Mouse (Mus musculus) thymus, postnatal 14 days (tissue): ENCODE data around the gene Gm5414.

ENCODE experiments used
- DNase-seq: peaks from one replicate; pipeline ENCODE4 v3.0.0; 2021

The Gm5414 gene

GRCm38 (mm10) chr15:101627884-101628283 lies at the start of gene Gm5414:
Gene Gm5414 (minus strand): TSS chr15:101628188.
- no peak for DNase-seq

- no peak for DNase-seq
Observed at GRCm38 (mm10) chr15:101675978-101676377, 48.0 kb upstream of the Gm5414 start.

GRCm38 (mm10) chr15:101652736-101653265 lies 24.8 kb upstream of the Gm5414 start:
- DNase-seq: no peak

GRCm38 (mm10) chr15:101647280-101647679 lies 19.3 kb upstream of the Gm5414 start, which contains the start of gene Gm5478:
Gene Gm5478 (minus strand): TSS chr15:101647380.
- DNase-seq: no peak

GRCm38 (mm10) chr15:101599123-101599522 lies 28.9 kb downstream of the Gm5414 start:
- DNase-seq: no peak

- DNase-seq: no peak
Observed at GRCm38 (mm10) chr15:101588216-101588615, 39.8 kb downstream of the Gm5414 start.

GRCm38 (mm10) chr15:101584456-101584855 lies 43.5 kb downstream of the Gm5414 start:
- no peak for DNase-seq

- no peak for DNase-seq
Observed at GRCm38 (mm10) chr15:101583211-101583965, 44.6 kb downstream of the Gm5414 start.

GRCm38 (mm10) chr15:101581701-101582100 lies 46.3 kb downstream of the Gm5414 start:
- no peak for DNase-seq

GRCm38 (mm10) chr15:101575506-101575905 lies 52.5 kb downstream of the Gm5414 start:
- DNase-seq: no peak
